Mouse (Mus musculus) testis, adult 2 months (tissue): Measurements from ENCODE around the gene Taf3.

Source experiments
- CTCF ChIP-seq: fragments of 200-500 bp; IDR thresholded peaks from 2 replicates; pipeline ENCODE4 v1.5.1; 2012; ENCODE audit warnings: low read depth, mild to moderate bottlenecking, inconsistent platforms, low read length, moderate library complexity; ENCODE audit not compliant: control insufficient read depth, insufficient read depth, insufficient replicate concordance
- POLR2A ChIP-seq: fragments of 200-500 bp; IDR thresholded peaks from 2 replicates; pipeline ENCODE4 v1.6.1; 2012; ENCODE audit warnings: low read depth, mild to moderate bottlenecking, inconsistent platforms, low read length, moderate library complexity; ENCODE audit not compliant: control insufficient read depth

GRCm38 (mm10) chr2:9897846-9898245 lies 150.6 kb downstream of the Taf3 start:
- TF ChIP-seq CTCF: no peak
- no peak for TF ChIP-seq POLR2A
